Mouse (Mus musculus) spleen, adult 2 months (tissue): ENCODE results near the gene Cd274.

ENCODE experiments used
- CTCF ChIP-seq: fragments of 200-500 bp; IDR thresholded peaks from 2 replicates; pipeline ENCODE4 v1.5.1; 2011; ENCODE audit warnings: mild to moderate bottlenecking, inconsistent platforms; ENCODE audit not compliant: insufficient read depth, insufficient read length, insufficient replicate concordance; ENCODE audit errors: extremely low read depth
- POLR2A ChIP-seq: fragments of 200-500 bp; IDR thresholded peaks from 2 replicates; pipeline ENCODE4 v1.6.1; 2011; ENCODE audit warnings: low read depth, low read length, inconsistent platforms

DNA sequence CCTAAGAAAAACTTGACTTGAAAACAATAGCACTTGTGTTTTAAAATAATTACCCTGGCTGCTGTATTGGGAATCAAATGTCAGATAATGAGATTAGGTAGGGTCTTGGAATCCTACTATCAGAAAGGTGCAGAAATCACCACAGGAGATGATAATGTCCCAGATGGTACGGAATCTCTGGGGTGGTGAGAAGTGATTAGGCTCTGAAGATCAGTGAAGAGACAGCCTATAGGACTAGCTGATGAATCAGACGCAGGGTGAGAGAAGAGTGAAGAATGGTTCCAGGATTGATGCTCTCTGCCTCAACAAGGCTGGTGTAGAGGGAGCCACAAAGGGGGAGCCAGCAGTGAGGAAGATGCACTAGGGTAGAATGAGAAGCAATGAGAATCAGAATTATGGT lies 49.9 kb downstream of the Cd274 start:
- TF ChIP-seq POLR2A (no peak), CTCF (no peak)
